Mouse (Mus musculus) T-helper 17 cell (primary cell): ENCODE measurements around the gene Ssbp4.

Source experiments
- in situ Hi-C, 2 experiments: fragments of 300-600 bp; cut with MboI, MseI; formaldehyde crosslinking; loops; 1 replicate in 1 of 2; 2 replicates in 1 of 2; pipeline ENCODE4 v1.15.1; 2025; ENCODE audit warnings: high pct_unique_total_duplicates in 2 of 2

The Ssbp4 gene

GRCm38 (mm10) chr8:70608749-70609367 lies at the start of gene Ssbp4:
TSS of gene Ssbp4 (minus strand) at chr8:70608872.
- in situ Hi-C loops = no loop called here

DNA sequence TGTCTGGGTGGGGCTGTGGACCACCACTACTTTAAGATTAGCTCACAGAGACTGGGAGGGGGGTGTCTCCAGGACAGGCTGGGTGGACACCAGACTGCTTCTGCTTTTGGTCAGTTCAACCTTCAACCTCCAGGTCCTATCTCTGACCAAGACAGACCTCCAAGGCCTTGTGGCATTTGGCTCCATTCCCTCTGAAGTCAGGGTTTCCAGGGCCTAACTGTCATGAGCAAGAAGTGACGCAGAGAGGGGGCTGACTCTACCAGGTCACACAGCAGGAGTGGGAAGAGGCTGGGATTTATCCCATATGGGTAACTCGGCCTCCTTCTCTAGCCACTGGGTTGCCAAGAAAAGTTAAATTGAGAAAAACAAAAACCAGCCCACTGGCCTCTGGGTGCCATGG lies 49.1 kb upstream of the Ssbp4 start:
- in situ Hi-C loops = loop anchor here in 1 of 2 experiments (5.0 kb wide), 1 partner anchor 100 kb away; no protein-coding TSS in a partner anchor

- in situ Hi-C loops = loop anchor here in 1 of 2 experiments (5.0 kb wide), 1 partner anchor 100 kb away; no protein-coding TSS in a partner anchor
Observed at GRCm38 (mm10) chr8:70657214-70657613, 48.5 kb upstream of the Ssbp4 start.

- in situ Hi-C loops = loop anchor here in 1 of 2 experiments (5.0 kb wide), 1 partner anchor 99 kb away; no protein-coding TSS in a partner anchor
Observed at GRCm38 (mm10) chr8:70656193-70656790, 47.6 kb upstream of the Ssbp4 start.

GRCm38 (mm10) chr8:70655469-70655868 lies 46.8 kb upstream of the Ssbp4 start:
- in situ Hi-C loops = loop anchor here in 1 of 2 experiments (5.0 kb wide), 1 partner anchor 98 kb away; no protein-coding TSS in a partner anchor

DNA sequence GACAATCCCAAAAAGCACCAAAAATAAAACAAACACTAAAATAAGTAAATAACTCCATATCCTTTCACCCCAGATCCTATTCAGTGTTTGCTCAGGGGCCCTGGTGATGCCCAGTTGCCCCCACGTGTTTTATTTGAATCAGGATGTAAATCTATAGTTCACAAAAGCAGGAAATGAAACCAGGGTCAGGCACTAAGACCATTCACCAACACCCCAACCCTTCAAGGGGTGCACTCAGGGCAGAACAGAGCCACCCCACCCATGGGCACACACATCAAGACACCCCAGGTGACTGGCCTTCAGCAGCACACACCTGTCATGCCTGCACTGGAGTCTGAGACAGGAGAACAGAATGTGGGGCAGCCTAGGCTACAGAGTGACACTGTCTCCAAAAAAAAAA lies 45.4 kb upstream of the Ssbp4 start:
- in situ Hi-C loops = no loop called here

- in situ Hi-C loops = no loop called here
Observed at GRCm38 (mm10) chr8:70653226-70653625, 44.6 kb upstream of the Ssbp4 start.

DNA sequence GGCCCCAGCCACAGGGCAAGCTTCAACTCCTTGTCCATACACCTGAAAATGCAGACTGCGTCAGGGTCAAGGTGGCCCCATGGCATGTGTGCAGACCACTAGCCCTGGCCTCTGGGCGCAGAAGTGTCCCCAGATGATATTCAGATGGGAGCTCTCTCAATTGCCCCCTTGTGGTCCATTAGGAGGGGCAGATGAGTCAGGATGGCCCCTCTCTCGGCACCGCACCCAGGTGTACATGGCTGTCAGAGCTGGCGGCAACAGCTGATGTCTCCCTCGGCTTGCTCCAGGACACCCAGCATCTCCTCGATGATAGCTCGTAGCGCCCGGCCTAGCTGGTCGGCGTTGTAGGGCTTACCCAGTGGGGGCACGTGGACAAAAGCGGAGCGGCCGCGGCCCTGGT lies 41.7 kb upstream of the Ssbp4 start:
- in situ Hi-C loops = no loop called here

DNA sequence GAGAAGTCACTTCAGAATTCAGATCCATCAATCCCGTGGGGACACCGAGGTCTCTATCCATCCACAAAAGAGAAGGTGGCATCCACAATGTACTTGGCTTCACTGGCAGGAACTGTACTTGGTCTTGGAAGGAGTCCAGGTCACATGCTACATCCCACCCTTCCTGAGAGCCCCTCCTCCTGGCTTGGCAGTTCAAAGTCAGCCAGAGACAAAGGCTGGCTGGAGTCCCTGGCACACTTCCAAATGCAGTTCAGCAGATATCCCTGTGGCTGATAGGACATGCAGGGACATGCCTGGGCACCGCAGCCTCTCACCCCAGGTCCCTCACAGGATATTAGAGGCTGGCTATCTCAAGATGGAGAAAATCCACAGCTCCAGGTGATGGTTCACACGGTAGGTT lies 40.7 kb upstream of the Ssbp4 start:
- in situ Hi-C loops = no loop called here

- in situ Hi-C loops = no loop called here
Observed at GRCm38 (mm10) chr8:70648921-70649320, 40.2 kb upstream of the Ssbp4 start.

- in situ Hi-C loops = no loop called here
Observed at GRCm38 (mm10) chr8:70648164-70648442, 39.4 kb upstream of the Ssbp4 start.

GRCm38 (mm10) chr8:70647343-70648163 lies 38.9 kb upstream of the Ssbp4 start:
- in situ Hi-C loops = no loop called here

- in situ Hi-C loops = no loop called here
Observed at GRCm38 (mm10) chr8:70646775-70647174, 38.1 kb upstream of the Ssbp4 start.

DNA sequence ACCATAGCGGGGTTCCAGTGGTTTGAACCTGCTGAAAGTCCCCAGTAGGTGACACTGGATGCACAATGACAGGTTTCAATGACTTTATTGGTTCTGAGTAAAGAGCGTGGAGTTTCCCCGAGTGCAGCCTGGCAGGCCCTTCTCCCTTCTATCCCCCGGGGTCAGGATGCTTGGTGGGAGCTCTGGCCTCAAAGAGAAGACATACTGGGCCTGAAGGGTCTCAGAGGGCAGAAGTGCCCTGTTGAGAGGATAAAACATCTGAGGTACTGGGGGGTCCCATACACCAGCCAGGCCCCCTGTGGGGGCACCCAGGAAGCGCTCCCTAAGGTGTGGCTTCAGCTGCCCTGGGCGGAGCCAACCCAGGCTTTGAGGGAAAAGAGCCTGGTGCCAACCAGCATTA lies 37.7 kb upstream of the Ssbp4 start:
- in situ Hi-C loops = no loop called here

DNA sequence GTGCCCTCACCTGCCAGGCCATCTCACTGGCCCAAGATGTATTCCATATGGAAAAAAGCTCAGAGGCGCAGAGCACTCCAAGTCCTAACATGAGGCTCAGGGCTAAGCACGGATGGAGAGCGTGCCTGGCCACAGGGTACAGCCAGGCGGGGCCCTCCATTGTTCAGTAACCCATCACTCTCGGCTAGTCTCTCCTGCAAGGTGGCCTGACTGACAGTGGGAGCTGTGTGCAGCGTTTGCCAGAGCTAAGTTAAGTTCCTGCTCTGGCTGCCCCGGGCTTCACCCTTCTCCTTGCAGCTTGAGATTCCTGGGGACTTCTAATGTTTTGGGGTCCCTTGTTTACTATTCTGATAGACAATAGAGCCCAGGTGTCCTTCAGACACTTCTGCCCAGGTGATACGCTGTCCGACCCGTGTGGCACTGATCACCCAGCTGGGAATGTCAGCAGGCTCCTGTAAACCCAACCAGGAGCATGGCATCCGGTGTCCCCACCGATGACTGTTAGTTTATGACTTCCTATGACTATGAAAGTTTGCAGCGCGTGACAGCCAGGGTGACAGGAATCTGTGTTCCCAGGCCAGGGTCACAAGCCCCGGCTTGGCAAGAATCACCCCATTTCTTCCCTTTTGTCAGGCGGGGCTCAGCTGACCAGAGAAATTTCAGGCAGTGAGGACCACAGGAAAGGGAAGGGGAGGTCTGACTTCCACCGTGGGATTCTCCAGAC lies 37.0 kb upstream of the Ssbp4 start:
- in situ Hi-C loops = no loop called here

DNA sequence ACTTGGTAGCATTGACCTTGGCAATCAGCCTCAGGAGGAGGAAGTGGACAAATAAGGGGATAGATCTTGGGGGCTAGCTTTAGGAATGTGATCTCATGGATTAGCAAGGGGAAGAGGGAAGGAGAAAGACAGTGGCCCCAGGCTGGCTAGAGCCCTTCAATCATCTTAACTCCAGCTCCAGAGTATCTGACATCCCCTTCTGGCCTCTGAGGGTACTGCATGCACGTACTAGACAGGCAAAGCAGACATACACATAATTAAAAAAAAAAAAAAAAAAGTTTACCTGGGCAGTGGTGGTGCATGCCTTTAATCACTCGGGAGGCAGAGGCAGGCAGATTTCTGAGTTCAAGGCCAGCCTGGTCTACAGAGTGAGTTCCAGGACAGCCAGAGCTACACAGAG lies 35.4 kb upstream of the Ssbp4 start:
- in situ Hi-C loops = no loop called here

- in situ Hi-C loops = no loop called here
Observed at GRCm38 (mm10) chr8:70643019-70643418, 34.3 kb upstream of the Ssbp4 start.

- in situ Hi-C loops = no loop called here
Observed at GRCm38 (mm10) chr8:70638752-70639151, 30.1 kb upstream of the Ssbp4 start.

DNA sequence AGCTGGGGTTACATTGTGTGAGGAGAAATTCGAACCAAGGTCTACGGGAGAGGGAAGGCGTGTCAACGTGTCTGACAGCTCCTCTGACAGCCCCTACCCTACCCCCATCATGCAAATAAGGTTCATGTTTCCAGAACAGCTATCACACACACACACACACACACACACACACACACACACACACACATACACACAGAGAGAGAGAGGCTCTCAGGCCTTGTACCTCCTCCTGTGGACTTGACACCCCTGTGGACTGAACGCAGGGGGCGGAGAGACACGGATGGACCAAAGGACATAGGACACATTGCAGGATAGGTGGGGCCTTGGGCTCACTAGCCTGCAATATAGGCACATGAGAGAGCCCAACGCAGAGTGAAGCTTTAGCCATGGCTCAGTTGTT lies 28.2 kb upstream of the Ssbp4 start:
- in situ Hi-C loops = no loop called here

GRCm38 (mm10) chr8:70635527-70635926 lies 26.9 kb upstream of the Ssbp4 start:
- in situ Hi-C loops = no loop called here

DNA sequence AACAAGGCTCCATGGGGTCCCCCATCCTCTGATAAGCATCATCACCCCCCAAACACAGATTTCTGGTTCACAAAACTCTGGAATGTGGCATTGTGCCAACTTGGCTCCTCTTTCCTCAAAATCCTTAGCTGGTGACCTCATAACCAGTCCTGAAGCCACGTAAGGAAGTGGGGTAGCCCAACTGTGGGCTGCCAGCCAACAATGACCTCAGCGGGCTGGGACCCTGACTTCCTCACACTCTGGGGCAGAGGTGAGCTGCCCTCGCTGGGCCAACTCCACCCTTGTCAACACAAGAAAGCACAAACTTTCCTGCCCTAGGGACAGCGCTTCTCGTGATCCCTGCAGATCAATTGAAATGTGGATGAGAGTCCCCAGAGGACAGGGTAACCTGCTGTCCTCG lies 25.4 kb upstream of the Ssbp4 start:
- in situ Hi-C loops = loop anchor here in 1 of 2 experiments (5.0 kb wide), 1 partner anchor 33 kb away; no protein-coding TSS in a partner anchor
